ENCODE assay signal across 22 mouse cellular contexts in the genomic region with DNA sequence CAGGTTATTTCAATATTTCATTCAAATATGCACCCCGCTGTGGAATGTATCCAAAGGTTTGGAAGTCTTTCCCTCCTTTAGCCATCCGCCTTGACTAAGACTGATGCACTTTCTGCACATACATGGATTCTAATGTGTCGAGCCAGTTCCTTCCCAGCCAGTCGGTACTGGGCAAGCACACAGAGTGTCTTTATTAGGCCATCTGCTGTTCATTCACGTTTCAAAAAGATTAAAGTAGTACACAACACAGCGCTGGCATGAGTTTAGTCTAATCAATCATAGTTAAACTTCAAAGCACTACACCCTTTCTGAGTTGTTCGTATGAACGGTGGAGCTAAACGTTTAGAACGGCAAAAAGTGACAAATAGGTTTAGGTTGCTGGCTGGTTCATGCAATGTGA.
DNase-seq lines count a peak whose midpoint lies in the region; ATAC-seq and TF ChIP-seq lines count a peak whose summit lies in the region.
"Had no signal": no experiment of that assay in that cellular context is flagged by ENCODE, and none has a peak within 500 bp of the region (broad histone marks: within the 10 kb centered on the region; RNA-seq: fewer than 3 reads in every experiment).

No protein-coding gene starts in this region.

- no peaks in the 10 kb centered on the region for H3K36me3 ChIP-seq in forebrain, embryonic 15.5 days
- no peaks in the 10 kb centered on the region for H3K36me3 ChIP-seq in forebrain, embryonic 12.5 days (replicated peaks)
- H3K36me3 ChIP-seq in lung, embryonic 14.5 days (ENCODE audit: insufficient read depth): no peaks in the 10 kb centered on the region
- H3K36me3 ChIP-seq: heart, embryonic 10.5 days; intestine, embryonic 15.5 days; stomach, embryonic 15.5 days had no signal

- H3K4me1 ChIP-seq in forebrain, embryonic 15.5 days: peaks cover 7% of the 10 kb centered on the region; the same call in 1 of the 2 replicates
- no peaks in the 10 kb centered on the region; the same call in 1 of the 2 replicates for H3K4me1 ChIP-seq in forebrain, embryonic 12.5 days
- H3K4me1 ChIP-seq in lung, embryonic 14.5 days (ENCODE audit: insufficient read depth): no peaks in the 10 kb centered on the region
- H3K4me1 ChIP-seq: intestine, embryonic 15.5 days; stomach, embryonic 15.5 days had no signal

- no peaks in the 10 kb centered on the region for H3K9me3 ChIP-seq in forebrain, embryonic 15.5 days
- H3K9me3 ChIP-seq in forebrain, embryonic 12.5 days: no peaks in the 10 kb centered on the region
- no peaks in the 10 kb centered on the region for H3K9me3 ChIP-seq in lung, embryonic 14.5 days (ENCODE audit: low read depth, low read length)
- H3K9me3 ChIP-seq: heart, embryonic 10.5 days; intestine, embryonic 15.5 days; stomach, embryonic 15.5 days had no signal

- DNase-seq in cerebellum, postnatal 10 days: peak; percentile 8 to 21
- DNase-seq in cerebellum, adult 9-11 months: no peak
- peak; percentile 13 for DNase-seq in lung, embryonic 14.5 days
- no peak for DNase-seq in lung, postnatal 10 days
- peak; percentile 37 for DNase-seq in mesoderm, embryonic 11.5 days (ENCODE audit: low read depth, low spot score)
- DNase-seq: adrenal gland, postnatal 10 days; cerebellum, adult 8-10 months; gastrocnemius, postnatal 10 days; heart, postnatal 4 days; kidney, adult 8-10 months; kidney, postnatal 10 days; left cerebral cortex, postnatal 4 days; thymus, adult 18-20 months; thymus, postnatal 36 days had no signal

- H3K27ac ChIP-seq in forebrain, embryonic 15.5 days (replicated peaks): no peak overlapping the region
- no peak overlapping the region for H3K27ac ChIP-seq in forebrain, embryonic 12.5 days
- H3K27ac ChIP-seq in lung, embryonic 14.5 days (ENCODE audit: low read depth): no peak overlapping the region
- H3K27ac ChIP-seq: heart, embryonic 10.5 days; intestine, embryonic 15.5 days; stomach, embryonic 15.5 days had no signal

- no peaks in the 10 kb centered on the region for H3K27me3 ChIP-seq in forebrain, embryonic 15.5 days
- no peaks in the 10 kb centered on the region for H3K27me3 ChIP-seq in forebrain, embryonic 12.5 days
- no peaks in the 10 kb centered on the region for H3K27me3 ChIP-seq in lung, embryonic 14.5 days (ENCODE audit: insufficient read depth, low read length)
- H3K27me3 ChIP-seq: intestine, embryonic 15.5 days; stomach, embryonic 15.5 days had no signal

- WGBS in forebrain, embryonic 15.5 days: 42% methylated on average over 10 of the region's 10 CpGs
- 61% methylated on average over 10 of the region's 10 CpGs for WGBS in forebrain, embryonic 12.5 days
- WGBS in lung, embryonic 14.5 days: 29% methylated on average over 10 of the region's 10 CpGs

- ATAC-seq in forebrain, embryonic 15.5 days (replicated peaks): peak; percentile 88
- no peak; the same call in 1 of the 2 replicates for ATAC-seq in forebrain, embryonic 12.5 days (ENCODE audit: low FRiP score)
- no peak for ATAC-seq in lung, embryonic 14.5 days (ENCODE audit: insufficient read depth)
- ATAC-seq: activated CD4-positive, CD25-positive, alpha-beta regulatory T cell, adult 4 months; intestine, embryonic 15.5 days; lung, postnatal 0 days; midbrain, embryonic 16.5 days had no signal

- H3K9ac ChIP-seq in forebrain, embryonic 15.5 days (replicated peaks): no peak overlapping the region
- H3K9ac ChIP-seq in forebrain, embryonic 12.5 days: no peak overlapping the region
- no peak overlapping the region for H3K9ac ChIP-seq in lung, embryonic 14.5 days
- H3K9ac ChIP-seq: intestine, embryonic 15.5 days; stomach, embryonic 15.5 days had no signal

- no peak overlapping the region for H3K4me3 ChIP-seq in forebrain, embryonic 15.5 days
- no peak overlapping the region for H3K4me3 ChIP-seq in forebrain, embryonic 12.5 days (replicated peaks)
- H3K4me3 ChIP-seq in lung, embryonic 14.5 days (ENCODE audit: low read depth, low read length): no peak overlapping the region
- H3K4me3 ChIP-seq: heart, embryonic 10.5 days; intestine, embryonic 15.5 days; stomach, embryonic 15.5 days had no signal

- TF ChIP-seq CTCF in lung, embryonic 14.5 days (IDR thresholded peaks at IDR 0.05; ENCODE audit: low read depth): no peak

- H3K4me2 ChIP-seq in forebrain, embryonic 15.5 days (replicated peaks): no peak overlapping the region
- no peak overlapping the region for H3K4me2 ChIP-seq in forebrain, embryonic 12.5 days
- no peak overlapping the region for H3K4me2 ChIP-seq in lung, embryonic 14.5 days
- H3K4me2 ChIP-seq: intestine, embryonic 15.5 days; stomach, embryonic 15.5 days had no signal

Comparison
In these comparisons a context has a peak if more than half of its experiments do, and no peak if none do; other contexts are left out.
1. DNase-seq: peak in cerebellum, postnatal 10 days (2 of 2), lung, embryonic 14.5 days (single experiment) and mesoderm, embryonic 11.5 days (single experiment); none in cerebellum, adult 9-11 months (single experiment) and lung, postnatal 10 days (single experiment).